ENCODE assay signal across 17 mouse cellular contexts in genomic region chr4:44670380-44670779, GRCm38 (mm10). TPM values are rescaled to one million over a fixed set of nuclear protein-coding genes. Genes with fewer than 3 reads are reported as not detected.
DNase-seq lines count a peak whose midpoint lies in the region; TF ChIP-seq lines count a peak whose summit lies in the region.
"Had no signal": no experiment of that assay in that cellular context is flagged by ENCODE, and none has a peak within 500 bp of the region (broad histone marks: within the 10 kb centered on the region; RNA-seq: fewer than 3 reads in every experiment).

No protein-coding gene starts in this region.

- no peaks in the 10 kb centered on the region for H3K27me3 ChIP-seq in spleen, adult 2 months (ENCODE audit: control insufficient read depth, insufficient read depth, low read length)

- no peak for DNase-seq in spleen, adult 2 months (ENCODE audit: low read depth in 1 of 2, low spot score in 2 of 2)
- no peak for DNase-seq in spleen, adult 18-20 months
- no peak for DNase-seq in ovary, postnatal 10 days (ENCODE audit: low spot score)
- DNase-seq in gastrocnemius, postnatal 10 days = no peak
- DNase-seq: adrenal gland, adult 8-10 months; adrenal gland, postnatal 14 days; cerebellum, adult 11-12 months; cerebellum, adult 2 months; cerebellum, adult 9-10 months; cerebellum, postnatal 10 days; cerebellum, postnatal 25 days had no signal

- peaks cover 11% of the 10 kb centered on the region; the same call in 1 of the 2 replicates for H3K36me3 ChIP-seq in spleen, adult 2 months (ENCODE audit: control insufficient read depth, insufficient read depth, low read length)
- H3K36me3 ChIP-seq: embryonic facial prominence, embryonic 10.5 days; embryonic facial prominence, embryonic 12.5 days; G1E had no signal

- TF ChIP-seq POLR2A in spleen, adult 2 months (IDR thresholded peaks at IDR 0.05; ENCODE audit: low read depth, low read length) = no peak
- no peak for TF ChIP-seq POLR2A in bone marrow, adult 2 months (IDR thresholded peaks at IDR 0.05; ENCODE audit: borderline replicate concordance, control insufficient read depth, low read depth, low read length)

- H3K27ac ChIP-seq in spleen, adult 2 months (ENCODE audit: insufficient read depth, low read length) = peak overlapping the region; percentile 80
- H3K27ac ChIP-seq in bone marrow, adult 2 months (ENCODE audit: control insufficient read depth, insufficient read depth, low read depth, low read length, poor library complexity) = peak overlapping the region; percentile 41; the same call in 1 of the 2 replicates
- H3K27ac ChIP-seq: embryonic facial prominence, embryonic 10.5 days; embryonic facial prominence, embryonic 12.5 days had no signal

- no peak overlapping the region for H3K4me3 ChIP-seq in spleen, adult 2 months (ENCODE audit: extremely low read depth, insufficient read depth, insufficient read length)
- no peak overlapping the region for H3K4me3 ChIP-seq in bone marrow, adult 2 months (replicated peaks; ENCODE audit: control insufficient read depth, low read depth, low read length)
- H3K4me3 ChIP-seq: embryonic facial prominence, embryonic 10.5 days; embryonic facial prominence, embryonic 12.5 days had no signal

- WGBS in spleen, adult 2 months = 52% methylated on average over 4 of the region's 4 CpGs
- WGBS in bone marrow, adult 2 months = 65% methylated on average over 4 of the region's 4 CpGs

- peaks cover 52% of the 10 kb centered on the region for H3K4me1 ChIP-seq in spleen, adult 2 months (ENCODE audit: control insufficient read depth, insufficient read depth, insufficient read length)
- H3K4me1 ChIP-seq in bone marrow, adult 2 months (ENCODE audit: control insufficient read depth, insufficient read depth, low read length) = peaks cover 3% of the 10 kb centered on the region; the same call in 1 of the 2 replicates
- H3K4me1 ChIP-seq: embryonic facial prominence, embryonic 12.5 days had no signal

- TF ChIP-seq CTCF in spleen, adult 2 months (IDR thresholded peaks at IDR 0.05; ENCODE audit: extremely low read depth, insufficient read depth, insufficient read length, insufficient replicate concordance) = no peak
- no peak for TF ChIP-seq CTCF in bone marrow, adult 2 months (IDR thresholded peaks at IDR 0.05; ENCODE audit: control insufficient read depth, insufficient read depth, low read length)

RNA-seq across cellular contexts. Expression of gene Pax5, which starts 39.9 kb away (rescaled TPM):
- 131 and 166 TPM in 2 replicates for polyA plus RNA-seq in spleen, adult 2 months (2012; rRNA removed)
- polyA plus RNA-seq in bone marrow, adult 2 months (2011; ENCODE audit: insufficient read depth, insufficient read length, low replicate concordance, missing spikeins) = 18.0 and 35.6 TPM in 2 replicates
- 1 to 10 TPM in 1 of 2 experiments, under 1 TPM in 1; 0.05 to 1.5 TPM for total RNA-seq in gastrocnemius, postnatal 10 days (2021)
- polyA plus RNA-seq: C2C12, G1E, Patski had no signal
